Mouse (Mus musculus) heart, adult 9 months (tissue): ENCODE data around the gene Hdac6.

Experiments
- DNase-seq, 2 experiments: peaks; one replicate each; pipeline ENCODE4 v3.0.0; 2022; ENCODE audit warnings: low spot score in 2 of 2

Hdac6 gene

DNA sequence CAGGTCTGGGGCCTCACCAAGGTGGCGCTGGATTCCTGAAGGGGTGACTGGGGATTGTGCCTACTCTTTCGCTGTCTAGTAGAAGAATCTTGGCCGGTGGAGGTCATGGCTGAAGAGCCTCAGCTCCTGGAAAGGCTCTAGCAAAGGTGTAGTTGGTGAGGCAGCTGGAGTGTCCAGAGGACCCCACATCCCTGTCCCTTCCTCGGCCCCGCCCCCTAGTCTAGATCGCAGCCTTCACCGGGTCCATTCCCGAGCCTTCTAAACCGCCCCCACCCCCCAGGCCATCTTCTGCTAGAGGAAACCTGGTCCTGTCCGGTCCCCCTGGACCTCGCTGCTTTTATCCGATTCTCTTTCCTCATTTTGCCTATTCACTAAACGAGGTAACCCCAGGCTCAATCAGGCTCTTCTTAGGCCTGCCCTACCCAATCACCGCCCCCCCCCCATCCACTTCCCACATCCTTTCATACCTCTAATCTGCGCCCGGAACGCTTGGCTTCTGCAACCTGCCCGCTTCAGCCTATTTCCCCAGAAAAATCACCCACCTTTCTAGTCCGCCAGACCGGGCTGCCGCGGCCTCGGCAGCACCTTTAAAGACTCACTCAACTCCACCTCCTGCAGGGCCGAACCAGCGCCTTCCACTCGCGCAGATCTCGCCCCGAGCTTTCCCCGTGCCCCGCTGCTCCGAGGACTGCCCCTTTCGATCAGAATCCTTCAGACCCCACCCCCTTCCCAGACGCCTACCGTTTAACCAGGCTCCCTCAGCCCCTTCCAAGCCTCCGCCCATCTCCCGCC lies at the start of gene Hdac6:
Gene Hdac6, minus strand, starts transcription at position 782 of the 792 bp plus-strand sequence.
- peak in 1 of 2 experiments; percentile 2 for DNase-seq

DNA sequence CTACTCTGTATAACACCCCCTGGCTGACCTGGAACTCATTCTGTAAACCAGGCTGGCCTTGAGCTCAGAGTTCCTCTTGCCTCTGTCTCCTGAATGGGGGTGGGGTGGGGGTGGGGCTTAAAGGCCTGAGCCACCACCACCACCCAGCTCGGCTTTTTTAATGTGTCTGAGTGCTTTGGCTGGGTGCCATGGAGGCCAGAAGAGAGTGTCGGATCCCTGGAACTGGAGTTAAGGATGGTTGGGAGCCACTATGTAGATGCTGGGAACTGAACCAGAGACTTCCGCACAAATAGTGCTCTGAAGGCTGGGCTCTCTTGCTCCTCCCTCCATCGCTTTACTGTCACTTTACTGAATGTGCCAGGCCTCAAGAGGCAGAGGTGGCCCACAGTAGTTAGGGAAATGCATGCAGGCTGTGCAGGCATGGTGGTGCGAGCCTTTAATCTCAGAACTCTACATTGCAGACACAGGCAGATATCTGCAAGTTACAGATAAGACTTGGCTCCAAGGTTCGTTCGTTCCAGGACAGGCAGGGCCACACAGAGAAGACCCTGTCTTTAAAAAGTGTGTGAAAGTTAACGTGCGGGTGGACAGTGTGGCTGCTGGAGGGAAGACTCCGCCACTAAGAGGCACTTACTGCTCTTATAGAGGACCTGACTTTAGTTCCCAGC lies 45.5 kb upstream of the Hdac6 start:
- no peak for DNase-seq

DNA sequence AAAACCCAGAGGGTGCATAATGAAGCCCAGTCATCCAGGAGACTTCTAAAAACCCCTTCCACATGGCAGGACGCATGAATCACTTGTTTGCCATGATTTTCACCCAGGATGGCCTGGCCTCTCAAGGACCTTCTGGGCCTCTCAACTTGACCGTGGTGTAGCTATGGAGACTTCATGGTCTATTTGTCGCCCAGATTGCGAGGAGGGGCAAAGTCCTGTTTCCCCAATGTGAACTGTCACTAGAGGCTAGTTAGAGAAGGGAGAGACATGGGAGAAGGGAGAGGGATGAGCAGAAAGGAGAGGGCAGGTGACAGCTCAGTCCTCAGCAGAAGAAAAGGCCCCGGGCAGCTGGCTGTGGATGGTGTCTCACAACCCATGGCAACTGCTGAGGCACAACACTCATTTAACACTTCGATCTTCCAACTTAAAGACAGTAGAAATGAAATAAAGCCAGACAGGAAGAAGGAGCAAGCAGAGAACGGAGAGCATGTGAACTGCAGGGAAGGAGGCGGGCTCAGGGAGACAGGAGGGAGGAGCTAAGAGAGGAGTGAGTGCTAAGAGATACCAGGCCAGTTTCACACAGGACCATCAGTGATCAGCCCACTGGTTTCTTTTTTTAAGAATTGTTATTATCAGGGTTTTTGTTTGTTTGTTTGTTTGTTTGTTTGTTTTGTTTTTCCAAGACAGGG lies 44.8 kb upstream of the Hdac6 start:
- DNase-seq, result no peak

DNA sequence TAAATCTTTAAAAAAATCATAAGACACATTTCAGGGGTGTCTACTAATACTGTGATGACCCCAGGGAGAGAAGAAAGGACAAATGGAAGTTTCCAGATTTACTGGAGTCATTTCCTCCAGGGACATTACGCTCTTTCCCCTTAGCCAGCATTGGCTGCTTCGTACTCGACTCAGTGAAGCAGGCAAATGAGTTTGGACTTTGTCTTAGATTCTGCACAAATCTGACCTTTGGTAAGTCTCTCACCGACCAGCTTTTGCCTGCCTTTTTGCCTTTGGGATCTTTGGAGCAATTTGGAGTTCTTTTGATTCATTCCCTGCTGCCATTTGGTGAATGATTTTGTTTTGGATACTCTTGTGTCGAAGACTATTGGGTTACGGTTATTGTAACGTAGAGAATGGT lies 33.7 kb upstream of the Hdac6 start:
- no peak for DNase-seq

DNA sequence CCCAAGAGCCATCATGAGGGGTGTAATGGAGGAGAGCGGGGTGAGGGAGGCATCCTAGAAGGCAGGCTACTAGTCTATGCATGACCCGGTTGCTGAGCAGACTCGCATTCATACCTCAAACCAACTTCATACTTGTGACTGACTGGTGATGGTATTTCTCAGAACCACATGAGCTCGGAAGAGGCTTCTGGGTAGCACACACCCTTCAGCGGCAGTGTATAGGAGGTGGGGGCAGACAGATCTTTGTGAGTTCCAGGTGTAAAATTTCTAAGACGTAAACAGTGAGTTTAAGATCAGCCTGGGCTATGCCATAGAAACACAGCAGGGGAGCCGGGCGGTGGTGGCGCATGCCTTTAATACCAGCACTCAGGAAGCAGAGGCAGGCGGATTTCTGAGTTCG lies 30.2 kb upstream of the Hdac6 start, which contains the start of gene Gata1:
Gene Gata1, minus strand, starts transcription at position 180 of the 400 bp plus-strand sequence.
- DNase-seq, result no peak

DNA sequence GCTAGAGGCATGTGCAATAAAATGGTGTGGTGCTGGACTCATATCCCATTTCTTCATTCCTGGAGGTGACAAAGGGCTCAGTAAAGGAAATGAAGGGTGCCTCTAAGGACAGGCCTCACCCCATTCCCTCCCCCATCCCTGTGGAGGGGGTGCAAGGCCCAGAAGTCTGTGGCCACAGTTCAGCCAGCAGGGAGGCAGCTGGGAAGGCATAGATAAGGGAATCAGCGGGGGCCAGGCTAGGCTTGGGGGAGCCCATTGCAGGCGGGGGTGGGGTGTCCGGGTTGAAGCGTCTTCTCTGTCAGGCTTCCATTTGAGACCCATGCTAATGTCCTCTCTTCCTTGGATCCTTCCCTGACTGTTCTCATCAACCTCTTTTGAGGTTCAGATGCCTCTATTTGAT lies 23.6 kb upstream of the Hdac6 start:
- DNase-seq, result no peak

DNA sequence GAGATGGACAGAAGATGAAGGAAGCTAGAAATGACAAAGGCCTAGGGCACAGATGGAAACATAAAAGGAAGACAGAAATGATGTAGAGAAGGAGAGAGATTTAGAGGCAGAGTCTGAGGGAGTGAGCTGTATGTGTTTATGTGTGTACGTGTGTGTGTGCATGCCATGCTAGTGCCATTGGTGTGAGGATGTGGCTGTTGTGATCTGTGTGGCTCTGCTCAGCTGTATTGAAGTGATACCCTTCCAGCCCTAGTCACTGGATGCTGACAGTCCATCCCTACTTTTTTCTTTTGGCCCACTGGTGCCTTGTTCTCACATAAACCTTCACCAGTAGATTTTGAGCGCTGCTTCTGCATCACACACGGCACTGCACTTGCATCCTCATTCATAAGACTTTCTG lies 21.2 kb upstream of the Hdac6 start:
- DNase-seq, result no peak

DNA sequence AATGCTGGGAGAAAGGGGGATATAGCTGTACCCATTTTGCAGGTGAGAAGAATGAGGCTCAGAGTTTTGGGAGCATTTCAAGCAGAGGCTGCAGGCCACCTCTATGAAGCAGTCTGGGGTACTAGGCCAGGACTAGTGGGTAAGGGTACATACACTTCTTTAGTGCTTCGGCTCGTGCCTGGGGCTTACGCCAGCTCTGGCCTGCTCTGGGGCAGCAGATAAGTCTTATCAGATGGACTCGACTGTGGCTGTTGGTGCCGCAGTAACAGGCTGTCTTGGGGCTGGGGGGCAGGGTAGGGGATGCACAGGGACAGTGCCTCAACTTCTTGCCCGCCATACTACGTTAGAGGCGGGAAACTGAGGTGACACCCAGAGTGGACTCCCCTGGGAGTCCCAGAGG lies 20.5 kb upstream of the Hdac6 start:
- no peak for DNase-seq

DNA sequence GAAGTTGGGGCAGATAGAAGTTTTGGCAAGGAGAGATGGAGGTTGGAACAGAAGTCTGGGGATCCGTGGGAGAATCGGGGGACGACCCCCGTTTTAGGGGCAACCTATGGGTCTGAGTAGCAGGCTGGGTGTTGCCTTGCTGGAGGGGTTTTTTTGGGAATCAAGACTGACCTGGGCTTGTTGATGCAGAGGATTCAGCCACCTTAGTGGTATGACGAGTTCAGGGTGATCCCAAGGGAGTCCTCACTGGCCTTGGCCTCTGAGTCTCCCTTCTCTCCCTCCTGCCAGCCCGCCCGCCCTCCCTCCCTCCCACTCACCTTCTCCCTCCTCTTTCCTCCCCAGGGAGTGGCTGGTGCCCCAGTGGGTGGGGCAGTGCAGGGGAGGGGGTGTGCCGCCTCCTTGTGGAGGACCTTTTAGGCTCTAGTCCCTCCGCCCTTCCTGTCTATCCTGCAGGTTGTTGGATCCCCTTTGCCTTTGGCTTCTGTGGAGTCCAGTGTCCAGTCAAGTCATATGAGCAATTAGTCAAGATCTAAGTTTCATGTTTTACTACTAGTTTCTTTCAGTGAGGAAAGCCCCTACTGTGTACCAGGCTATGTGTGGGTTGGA lies 20.0 kb upstream of the Hdac6 start:
- no peak for DNase-seq

DNA sequence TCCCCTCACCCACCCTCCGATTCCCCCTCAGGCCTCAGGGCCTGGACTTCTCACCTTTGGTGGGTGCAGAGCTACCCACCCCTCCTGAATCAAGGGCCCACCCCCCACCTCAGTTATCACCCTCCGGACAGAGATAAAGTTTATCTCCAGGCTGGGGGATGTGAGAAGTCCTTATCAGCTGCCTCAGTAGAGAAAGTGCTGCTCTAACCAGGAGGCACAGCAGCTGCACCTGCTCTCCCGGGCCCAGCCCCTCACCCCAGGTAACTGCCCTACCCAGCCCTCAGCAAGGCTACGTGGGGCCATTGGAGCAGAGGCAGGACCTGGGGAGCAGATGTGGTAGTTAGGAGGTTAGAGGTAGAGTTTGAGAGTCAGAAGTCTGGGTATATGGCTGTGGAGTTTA lies 18.5 kb upstream of the Hdac6 start:
- DNase-seq, result no peak

DNA sequence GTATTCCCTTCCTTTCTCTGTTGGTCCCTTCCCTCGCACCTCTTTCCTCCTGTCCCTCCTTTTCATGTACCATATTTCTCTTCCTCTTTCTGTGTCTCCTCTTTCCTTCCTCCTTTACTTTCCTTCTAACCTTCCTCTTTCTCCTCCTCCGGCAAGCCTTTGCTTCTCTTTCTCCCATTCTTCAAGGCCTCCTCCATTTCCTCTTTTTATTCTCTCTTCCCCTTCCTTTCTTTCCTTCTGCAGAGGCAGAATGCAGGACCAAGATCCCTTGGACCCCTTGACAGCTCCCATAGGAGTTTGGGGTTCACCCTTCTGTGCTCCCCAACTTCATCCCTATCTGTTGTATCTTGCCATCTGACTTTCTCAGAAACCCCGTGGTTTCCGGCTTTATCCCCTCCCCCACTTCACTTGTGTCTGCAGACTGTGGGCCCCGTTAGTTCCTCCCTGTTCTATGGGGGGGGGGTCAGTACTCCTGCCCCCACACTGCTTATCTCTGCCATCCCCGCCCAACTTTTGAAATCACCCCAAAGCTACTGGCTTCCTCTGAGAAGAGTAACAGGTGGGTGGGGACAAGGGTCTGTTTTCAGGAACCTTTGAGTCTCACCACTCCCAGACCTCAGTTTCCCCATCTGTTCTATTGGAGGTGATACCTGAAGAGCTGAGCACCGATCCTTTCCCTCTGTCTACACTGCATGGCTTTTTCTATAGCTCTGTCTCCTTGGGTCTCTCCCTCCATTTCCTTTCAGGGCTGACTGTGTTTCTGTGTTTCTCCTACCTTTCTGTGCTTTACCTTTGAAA lies 16.3 kb upstream of the Hdac6 start:
- no peak for DNase-seq

DNA sequence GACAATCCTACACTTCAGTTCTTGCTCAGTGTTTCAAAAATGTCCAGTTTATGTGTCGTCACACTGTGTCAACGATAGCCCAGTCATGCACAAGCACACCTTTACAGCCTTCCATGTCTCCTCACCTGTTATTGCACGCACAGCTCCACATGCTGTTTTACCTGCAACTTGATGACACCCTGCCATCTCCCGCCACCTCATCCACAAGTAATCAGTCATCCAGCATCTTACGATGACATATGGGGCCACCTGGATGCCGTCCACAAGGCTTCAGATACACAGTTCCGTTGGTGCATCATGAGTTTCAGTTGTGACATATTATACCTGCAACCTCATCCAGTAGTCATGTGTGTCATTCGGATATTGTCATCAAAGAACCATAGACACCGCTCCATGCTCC lies 11.2 kb upstream of the Hdac6 start:
- DNase-seq, result no peak

DNA sequence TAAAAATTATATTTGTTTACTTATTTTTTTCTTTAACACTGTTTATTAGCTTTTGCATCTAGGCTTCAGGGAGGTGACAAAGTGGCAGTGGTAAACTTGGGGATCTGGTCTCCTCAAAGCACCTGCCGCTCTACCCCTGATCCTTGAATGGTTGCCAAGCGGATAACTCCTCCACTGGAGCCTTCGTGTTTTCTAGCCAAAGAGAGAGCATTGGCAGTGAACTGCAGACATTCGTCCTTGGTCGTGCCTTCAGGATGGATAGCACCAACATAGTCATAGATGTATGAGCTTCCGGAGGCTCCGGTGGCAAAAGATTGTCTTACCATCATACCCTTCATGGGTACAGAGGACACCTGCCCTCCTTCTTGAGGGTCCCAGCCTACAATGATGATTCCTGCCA lies 2.4 kb upstream of the Hdac6 start:
- no peak for DNase-seq

DNA sequence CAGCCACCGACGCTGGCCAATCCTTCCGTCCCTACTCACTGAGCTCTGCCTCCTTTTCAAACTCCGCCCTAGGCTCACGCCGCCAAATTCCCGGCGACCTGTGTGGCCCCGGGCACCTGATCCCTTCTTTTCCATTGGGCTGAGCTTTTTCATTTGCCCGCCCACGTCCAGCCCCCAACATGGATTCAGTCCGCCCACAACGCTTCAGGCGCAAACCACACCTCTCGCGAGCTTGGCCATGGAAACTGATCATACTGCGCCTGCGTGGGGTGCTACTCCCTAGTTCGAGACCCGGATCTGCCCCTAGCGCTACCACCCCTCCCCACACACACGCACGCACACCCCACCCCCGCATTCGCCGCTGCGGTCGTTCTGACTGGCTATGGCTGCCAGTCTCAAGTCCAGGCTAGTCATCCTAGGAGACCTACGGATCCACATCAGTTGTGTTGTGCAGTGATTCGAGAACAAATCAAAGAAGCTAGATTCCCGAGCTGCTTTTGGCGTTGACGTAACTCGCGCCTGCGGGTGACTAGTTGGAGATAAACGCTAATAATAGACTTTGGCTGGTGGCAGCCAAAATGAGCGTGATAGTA lies 307 bp upstream of the Hdac6 start:
- DNase-seq, result peak; percentile 94 to 96

DNA sequence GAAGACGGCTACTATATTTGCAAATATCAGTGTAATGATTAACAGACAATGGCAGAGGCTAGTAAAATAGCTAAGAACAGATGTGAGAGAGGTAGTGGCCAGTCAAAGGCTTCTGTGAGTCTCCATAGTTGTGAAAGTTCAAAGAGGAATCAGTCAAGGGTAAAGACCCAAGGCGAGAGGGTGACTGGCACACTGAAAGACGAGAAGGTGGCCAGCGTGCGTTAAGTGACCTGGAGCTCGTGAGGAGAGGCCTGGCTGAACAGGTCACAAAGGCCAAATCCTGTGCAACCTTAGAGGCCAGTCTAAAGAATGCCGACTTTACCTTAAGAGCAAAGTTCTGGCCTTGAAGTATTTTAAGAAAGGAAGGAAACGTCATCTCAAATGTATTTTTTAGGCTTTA lies 2.1 kb downstream of the Hdac6 start:
- no peak for DNase-seq

DNA sequence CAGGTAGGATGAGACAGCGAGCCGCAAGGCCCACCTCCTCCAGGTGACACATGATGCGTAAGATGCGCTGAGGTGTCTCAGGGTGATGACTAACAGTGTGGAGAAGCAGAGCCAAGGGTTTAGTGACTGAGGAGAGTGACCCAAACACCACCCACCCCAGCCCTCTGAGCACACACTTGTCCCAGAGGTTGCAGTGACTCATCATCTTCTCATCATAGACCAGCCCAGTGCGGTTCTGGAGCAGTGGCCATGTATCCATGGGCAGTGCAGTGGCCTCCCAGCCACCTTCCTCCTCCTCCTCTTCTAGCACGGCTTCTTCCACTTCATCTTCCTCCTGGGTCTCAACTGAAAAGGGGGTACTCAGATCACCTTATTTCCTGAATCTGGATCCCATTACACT lies 10.0 kb downstream of the Hdac6 start:
- DNase-seq, result no peak

DNA sequence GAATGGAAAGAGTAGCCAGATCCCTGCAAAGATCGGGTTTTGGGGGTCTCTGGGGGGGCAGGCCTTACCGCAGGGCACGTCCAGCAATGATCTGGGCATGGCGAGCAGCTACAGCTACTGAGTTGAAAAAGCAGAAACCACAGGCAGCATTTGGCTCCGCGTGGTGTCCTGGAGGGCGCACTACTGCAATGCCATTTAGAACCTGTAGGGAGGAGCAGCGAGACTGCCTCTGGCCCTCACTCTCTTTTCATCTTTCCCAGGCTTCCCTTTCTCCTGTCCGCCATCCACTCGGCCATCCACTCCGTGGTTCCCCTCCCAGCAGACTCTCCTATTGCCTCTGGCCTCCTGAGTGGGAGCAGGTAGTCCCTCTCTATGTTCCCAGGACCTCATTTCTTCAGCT lies 10.8 kb downstream of the Hdac6 start:
- DNase-seq, result no peak

DNA sequence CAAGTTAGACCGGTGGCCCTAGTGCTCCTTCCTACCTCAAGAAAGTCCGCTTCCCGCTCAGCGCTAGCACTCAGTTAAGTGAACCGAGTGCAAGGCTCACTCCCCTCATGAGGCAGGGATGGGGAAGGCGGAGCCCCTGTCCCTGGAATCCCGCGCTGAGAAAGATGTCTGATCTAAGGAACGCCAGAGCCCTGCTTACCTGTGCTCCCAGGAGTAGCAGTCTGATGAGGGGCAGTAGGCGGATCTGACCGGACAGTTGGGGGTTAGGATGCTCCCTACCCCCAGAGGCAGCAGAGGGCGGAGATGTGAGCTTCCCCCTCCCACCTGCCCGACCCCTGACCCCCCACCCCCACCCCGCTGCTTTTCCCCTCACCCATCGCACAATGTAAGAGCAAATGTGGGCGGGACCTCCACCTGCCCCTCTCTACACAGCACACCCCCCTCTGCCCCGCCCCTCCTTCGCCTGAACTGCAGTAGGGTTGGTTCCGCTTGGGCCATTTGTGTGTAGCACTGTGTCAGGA lies 19.4 kb downstream of the Hdac6 start, which contains the start of gene Eras:
Gene Eras, minus strand, starts transcription at position 338 of the 521 bp plus-strand sequence.
- no peak for DNase-seq

DNA sequence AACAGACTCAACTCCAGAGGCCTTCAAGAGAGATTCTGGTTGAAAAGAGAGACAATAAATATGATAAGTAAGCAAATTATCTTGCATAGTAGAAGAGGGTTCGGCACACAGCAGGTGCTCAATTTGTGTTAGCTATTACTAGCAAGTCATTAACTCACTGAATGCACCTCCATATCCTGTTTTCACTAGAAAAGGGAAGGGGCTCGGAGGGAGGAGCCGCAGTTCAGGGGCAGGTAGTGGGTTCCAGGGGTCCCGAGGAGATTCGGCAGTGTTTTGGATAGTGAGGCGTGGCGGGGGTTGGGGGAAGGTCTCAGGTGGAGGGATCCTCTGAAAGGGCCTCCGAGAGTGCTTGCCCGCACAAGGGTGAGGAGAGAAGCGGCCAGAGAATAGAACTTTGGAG lies 20.6 kb downstream of the Hdac6 start:
- no peak for DNase-seq

DNA sequence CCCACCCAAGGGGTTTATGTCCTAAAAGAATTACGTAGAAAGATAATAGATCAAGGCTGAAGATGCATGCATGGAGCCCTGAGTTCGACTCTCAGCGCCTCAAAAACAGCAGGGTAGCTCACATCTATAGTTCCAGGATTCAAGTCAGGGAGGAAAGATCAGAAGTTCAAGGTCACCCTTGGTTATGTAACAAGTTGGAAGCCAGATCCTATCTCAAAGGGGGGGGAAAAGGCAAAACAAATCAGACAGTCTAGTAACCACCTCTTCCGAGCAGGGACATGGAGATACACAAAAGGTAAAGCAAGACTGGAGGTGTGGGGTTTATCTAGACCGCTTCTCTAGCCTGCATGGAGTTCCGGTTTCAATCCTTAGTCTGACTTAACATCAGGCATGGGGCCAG lies 21.4 kb downstream of the Hdac6 start:
- DNase-seq, result no peak

DNA sequence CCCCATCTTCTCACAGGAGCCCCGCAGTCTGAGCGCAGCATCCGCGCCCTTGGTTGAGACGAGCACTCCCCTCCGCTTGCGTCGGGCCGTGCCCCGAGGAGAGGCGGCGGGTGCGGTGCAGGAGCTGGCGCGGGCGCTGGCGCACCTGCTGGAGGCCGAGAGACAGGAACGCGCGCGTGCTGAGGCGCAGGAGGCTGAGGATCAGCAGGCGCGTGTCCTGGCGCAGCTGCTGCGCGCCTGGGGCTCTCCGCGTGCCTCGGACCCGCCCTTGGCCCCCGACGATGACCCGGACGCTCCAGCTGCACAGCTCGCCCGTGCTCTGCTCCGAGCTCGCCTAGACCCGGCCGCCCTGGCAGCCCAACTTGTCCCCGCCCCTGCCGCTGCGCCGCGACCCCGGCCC lies 25.7 kb downstream of the Hdac6 start:
- DNase-seq, result no peak
